11 mouse cellular contexts compared by ENCODE assay signal in the genomic region with DNA sequence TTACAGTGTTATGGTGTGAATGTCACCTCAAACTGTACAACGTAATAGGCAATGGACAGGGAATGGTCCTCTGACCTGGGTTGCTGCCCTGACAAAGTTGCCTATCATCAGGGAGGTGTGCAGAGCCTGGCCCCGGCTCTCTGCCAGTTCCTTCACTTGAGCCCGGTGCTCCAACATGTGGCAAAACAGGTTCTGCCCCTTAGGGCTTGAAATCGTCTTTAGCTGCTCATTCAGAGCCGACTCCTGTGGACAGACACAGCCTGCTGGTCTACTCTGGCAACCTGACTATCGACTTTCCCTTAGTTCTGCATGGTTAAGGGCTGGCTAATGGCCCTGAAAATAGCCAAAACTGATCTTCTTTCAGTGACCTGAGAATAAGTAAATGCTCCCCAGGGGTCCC. TPM values are rescaled to one million over a fixed set of nuclear protein-coding genes. Genes with fewer than 3 reads are reported as not detected.
DNase-seq lines count a peak whose midpoint lies in the region; ATAC-seq and TF ChIP-seq lines count a peak whose summit lies in the region.
"Had no signal": no experiment of that assay in that cellular context is flagged by ENCODE, and none has a peak within 500 bp of the region (broad histone marks: within the 10 kb centered on the region; RNA-seq: fewer than 3 reads in every experiment).

No protein-coding gene starts in this region.

- no peak overlapping the region for H3K9ac ChIP-seq in intestine, postnatal 0 days (ENCODE audit: low read depth, low read length)

- H3K27me3 ChIP-seq in intestine, postnatal 0 days (replicated peaks; ENCODE audit: control insufficient read depth, insufficient read depth, low read length) = no peaks in the 10 kb centered on the region

- no peak for TF ChIP-seq CTCF in layer of hippocampus, adult 2 months (conservative IDR thresholded peaks at IDR 0.05)
- no peak for TF ChIP-seq CTCF in intestine, postnatal 0 days (IDR thresholded peaks at IDR 0.05; ENCODE audit: low read depth)

- ATAC-seq in intestine, postnatal 0 days = no peak
- ATAC-seq: activated CD4-positive, CD25-positive, alpha-beta regulatory T cell, adult 4 months; intestine, embryonic 16.5 days had no signal

- DNase-seq in adrenal gland, postnatal 10 days = peak; percentile 53
- no peak for DNase-seq in adrenal gland, adult 8-10 months
- peak; percentile 11 for DNase-seq in forelimb bud, embryonic 11.5 days (ENCODE audit: low read depth, low spot score)
- peak; percentile 47 to 57 for DNase-seq in kidney, postnatal 36 days
- peak; percentile 10 for DNase-seq in retina, postnatal 1 day
- DNase-seq in layer of hippocampus, adult 2 months (ENCODE audit: low spot score in 2 of 2) = no peak
- no peak for DNase-seq in right cerebral cortex, postnatal 14 days
- DNase-seq: heart, postnatal 10 days had no signal

- WGBS in intestine, postnatal 0 days = 50% methylated on average over 6 of the region's 6 CpGs

- no peaks in the 10 kb centered on the region for H3K9me3 ChIP-seq in intestine, postnatal 0 days (ENCODE audit: control insufficient read depth)

- no peaks in the 10 kb centered on the region for H3K36me3 ChIP-seq in intestine, postnatal 0 days (ENCODE audit: control insufficient read depth, insufficient read depth)

- no peak overlapping the region for H3K4me2 ChIP-seq in intestine, postnatal 0 days (replicated peaks; ENCODE audit: low read depth)

- H3K4me3 ChIP-seq in layer of hippocampus, adult 2 months = no peak overlapping the region
- no peak overlapping the region for H3K4me3 ChIP-seq in intestine, postnatal 0 days (ENCODE audit: low read depth, low read length)

- no peak overlapping the region for H3K27ac ChIP-seq in layer of hippocampus, adult 2 months
- no peak overlapping the region for H3K27ac ChIP-seq in intestine, postnatal 0 days (ENCODE audit: low read depth, low read length)

- H3K4me1 ChIP-seq in intestine, postnatal 0 days (replicated peaks; ENCODE audit: control insufficient read depth, insufficient read depth, low read length) = no peaks in the 10 kb centered on the region

RNA-seq across cellular contexts. Expression of gene Pla2g4b, which starts 27.0 kb away (rescaled TPM):
- 1 to 10 TPM; 1.1 to 4.0 TPM for total RNA-seq in adrenal gland, postnatal 10 days (2021)
- 1 to 10 TPM; 1.4 to 4.6 (median 3.8) TPM for total RNA-seq in adrenal gland, adult 8-10 months (2022)
- 1 to 10 TPM; 3.8 to 6.4 TPM for total RNA-seq in layer of hippocampus, adult 2 months (2021)
- polyA plus RNA-seq in intestine, postnatal 0 days (2015; fragmentation: Nextera tagmentation; extraction: Ambion mirVana) = 0.81 and 0.99 TPM in 2 replicates

RNA-seq across cellular contexts. Expression of gene Gm28042, which starts 32.9 kb away (rescaled TPM):
- 1 to 10 TPM in 1 of 2 experiments, under 1 TPM in 1; 0.69 to 4.7 TPM for total RNA-seq in adrenal gland, postnatal 10 days (2021)
- total RNA-seq in adrenal gland, adult 8-10 months (2022) = 1 to 10 TPM in 2 of 4 experiments, under 1 TPM in 2; 0.78 to 1.6 (median 0.96) TPM
- 1 to 10 TPM; 1.1 to 2.4 TPM for total RNA-seq in layer of hippocampus, adult 2 months (2021)
- 1.3 TPM in 2 replicates for polyA plus RNA-seq in intestine, postnatal 0 days (2015; fragmentation: Nextera tagmentation; extraction: Ambion mirVana)

RNA-seq across cellular contexts. Expression of gene Jmjd7, which starts 32.9 kb away (rescaled TPM):
- total RNA-seq in adrenal gland, postnatal 10 days (2021) = 10 to 100 TPM in 1 of 2 experiments, 1 to 10 TPM in 1; 9.3 to 11.9 TPM
- 10 to 100 TPM in 2 of 4 experiments, 1 to 10 TPM in 2; 7.3 to 16.7 (median 10.8) TPM for total RNA-seq in adrenal gland, adult 8-10 months (2022)
- 1 to 10 TPM; 5.5 to 6.6 TPM for total RNA-seq in layer of hippocampus, adult 2 months (2021)
- polyA plus RNA-seq in intestine, postnatal 0 days (2015; fragmentation: Nextera tagmentation; extraction: Ambion mirVana) = 8.9 and 9.1 TPM in 2 replicates

Comparison
In these comparisons a context has a peak if more than half of its experiments do, and no peak if none do; other contexts are left out.
1. DNase-seq: peak in adrenal gland, postnatal 10 days (single experiment), forelimb bud, embryonic 11.5 days (single experiment), kidney, postnatal 36 days (2 of 2) and retina, postnatal 1 day (single experiment); none in adrenal gland, adult 8-10 months (single experiment), layer of hippocampus, adult 2 months (0 of 2) and right cerebral cortex, postnatal 14 days (single experiment).